Mouse (Mus musculus): ENCODE results near the gene Fgfr2.

Gene Fgfr2

DNA sequence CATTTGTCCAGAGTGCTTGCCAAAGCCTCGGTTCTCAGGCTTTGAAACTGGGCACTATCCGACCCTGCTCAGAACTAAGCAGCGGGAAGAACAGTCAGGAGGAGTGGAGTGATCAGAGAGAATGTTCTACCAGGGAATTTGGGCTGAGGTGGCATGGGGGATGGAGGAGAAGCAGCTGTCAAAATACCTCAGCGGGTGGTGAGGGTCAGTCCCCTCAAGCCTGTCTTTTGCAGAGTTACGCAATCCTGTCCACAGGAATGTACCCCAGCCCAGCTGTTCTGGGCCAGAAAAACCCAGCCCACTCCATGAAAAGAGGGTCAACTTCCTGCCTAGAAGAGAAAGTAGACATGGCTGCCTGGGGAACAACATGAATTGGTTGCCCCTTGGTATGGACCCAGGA, 862.5 kb downstream of the Fgfr2 start:
- no peak for DNase-seq (ENCODE audit: low spot score)

DNA sequence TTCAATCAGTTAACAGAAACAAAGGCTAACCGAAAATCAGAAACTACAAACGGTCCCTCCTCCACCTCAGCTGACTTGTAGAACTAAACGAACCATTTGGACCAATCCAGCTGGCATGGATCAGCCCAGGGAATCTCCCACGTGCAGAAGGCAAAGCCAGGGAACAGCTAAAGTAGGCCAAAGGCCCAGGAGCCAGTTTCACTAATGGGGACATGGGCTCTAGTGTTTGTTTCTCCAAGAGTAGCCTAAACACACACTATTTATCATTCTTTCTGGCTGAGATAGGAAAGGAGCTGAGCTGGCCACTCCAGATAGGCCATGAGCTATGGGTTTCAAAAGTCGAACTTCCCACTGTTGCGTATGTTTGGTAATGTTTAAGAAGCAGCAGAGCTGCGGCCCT, 864.3 kb downstream of the Fgfr2 start:
- no peak for DNase-seq (ENCODE audit: low spot score)

DNA sequence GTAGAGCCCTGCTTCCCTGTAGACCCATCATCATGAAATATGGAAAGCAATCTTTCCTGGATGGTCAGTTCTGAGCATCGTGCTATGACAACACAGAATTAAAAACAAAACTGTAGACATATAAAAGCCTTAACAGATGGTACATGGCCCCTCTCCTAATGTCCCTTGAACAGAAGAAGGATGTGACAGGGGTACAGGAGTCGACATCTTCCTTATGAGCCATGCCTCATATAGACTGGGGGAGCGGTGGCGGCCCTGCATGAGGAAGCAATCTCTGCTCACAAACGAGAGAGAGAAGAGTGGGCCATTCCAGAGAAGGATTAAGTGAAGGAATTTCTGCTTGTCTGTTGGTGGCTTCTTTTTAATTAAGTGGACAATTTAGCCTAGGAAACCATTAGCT, 864.9 kb downstream of the Fgfr2 start:
- DNase-seq (ENCODE audit: low spot score) = no peak

DNA sequence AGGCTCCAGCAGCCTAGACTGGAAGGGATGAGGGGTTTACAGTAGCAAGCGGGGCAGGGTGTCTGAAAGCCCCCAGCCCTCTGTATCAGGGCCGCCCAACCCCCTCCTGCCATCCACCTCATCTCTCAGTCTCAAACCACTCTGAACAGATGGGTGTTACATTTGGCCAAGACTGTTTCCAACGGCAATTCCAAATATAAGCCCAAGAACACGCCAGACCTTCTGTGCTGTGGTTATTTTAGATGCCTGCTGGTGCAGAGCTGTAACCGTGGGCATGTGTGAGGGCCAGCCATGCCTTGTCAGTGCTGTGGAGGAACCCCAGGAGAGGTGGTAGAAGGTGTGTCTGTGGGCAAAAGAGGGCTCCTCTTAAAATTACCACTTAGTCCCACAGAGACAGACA, 869.6 kb downstream of the Fgfr2 start:
- peak; percentile 80 for DNase-seq (ENCODE audit: low spot score)

DNA sequence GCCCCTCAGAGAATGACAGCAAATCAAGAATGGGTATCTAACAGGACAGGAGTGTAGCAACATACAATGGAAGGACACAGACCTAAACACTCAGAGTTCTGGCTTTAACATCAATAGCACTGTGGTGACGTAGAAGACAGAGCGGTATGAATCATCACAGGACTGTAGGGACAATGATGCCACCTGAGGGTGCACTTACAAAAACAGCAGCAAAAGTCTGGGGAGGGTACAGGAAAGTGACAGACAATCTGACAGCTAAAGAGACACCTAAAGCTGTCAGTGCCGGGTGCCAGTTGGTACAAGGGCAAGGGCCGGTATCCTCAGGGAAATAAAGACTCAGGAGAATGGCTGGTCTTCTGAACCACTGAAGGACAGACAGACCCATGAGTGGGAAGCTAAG, 870.1 kb downstream of the Fgfr2 start:
- no peak for DNase-seq (ENCODE audit: low spot score)

DNA sequence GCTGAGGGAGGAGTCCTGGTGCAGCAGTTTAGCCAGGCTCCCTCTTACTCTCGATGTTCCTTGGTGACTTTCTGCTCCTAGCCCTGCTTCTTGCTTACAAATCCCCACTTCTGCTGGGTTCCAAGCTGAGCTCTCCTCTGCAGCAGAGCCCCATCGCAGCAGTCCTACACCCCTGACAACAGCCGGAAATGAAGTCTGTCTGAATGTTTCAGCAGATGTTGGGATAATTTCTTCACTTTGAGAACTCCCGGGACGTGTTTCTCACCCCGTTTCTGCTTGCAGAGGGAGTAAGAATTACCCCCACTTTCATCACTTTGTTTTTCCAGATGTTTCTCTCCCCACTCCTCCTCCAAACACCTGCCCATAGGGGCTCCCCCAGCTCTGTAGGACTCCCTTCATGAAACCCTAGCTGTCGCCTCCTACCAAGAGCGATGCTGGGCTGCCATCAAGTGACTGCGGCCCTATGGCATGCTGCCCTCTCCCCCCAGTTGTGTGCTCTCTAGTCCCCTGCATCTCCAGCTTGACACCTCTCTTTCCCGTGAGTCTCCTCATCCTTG, 873.5 kb downstream of the Fgfr2 start:
- DNase-seq (ENCODE audit: low spot score) = no peak

DNA sequence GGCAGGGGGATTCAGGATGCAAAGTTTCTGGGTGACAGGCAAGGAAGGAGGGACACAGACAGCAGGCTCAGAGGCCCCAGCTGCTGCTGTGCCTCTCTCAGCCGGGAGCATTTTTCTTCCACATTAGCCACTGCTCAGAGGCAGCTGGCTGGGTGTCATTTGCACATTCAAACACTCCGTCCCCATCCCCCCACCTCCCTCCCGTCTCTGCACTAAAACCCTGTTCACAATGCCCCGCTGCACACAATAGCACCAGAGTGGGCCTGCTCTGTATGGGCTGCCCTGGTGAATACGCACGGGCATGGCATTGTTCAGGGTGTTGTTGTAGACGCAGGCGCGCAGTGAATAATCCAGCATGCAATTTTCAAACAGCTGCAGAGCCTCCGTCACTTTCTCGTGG, 875.6 kb downstream of the Fgfr2 start:
- DNase-seq (ENCODE audit: low spot score) = peak; percentile 38

DNA sequence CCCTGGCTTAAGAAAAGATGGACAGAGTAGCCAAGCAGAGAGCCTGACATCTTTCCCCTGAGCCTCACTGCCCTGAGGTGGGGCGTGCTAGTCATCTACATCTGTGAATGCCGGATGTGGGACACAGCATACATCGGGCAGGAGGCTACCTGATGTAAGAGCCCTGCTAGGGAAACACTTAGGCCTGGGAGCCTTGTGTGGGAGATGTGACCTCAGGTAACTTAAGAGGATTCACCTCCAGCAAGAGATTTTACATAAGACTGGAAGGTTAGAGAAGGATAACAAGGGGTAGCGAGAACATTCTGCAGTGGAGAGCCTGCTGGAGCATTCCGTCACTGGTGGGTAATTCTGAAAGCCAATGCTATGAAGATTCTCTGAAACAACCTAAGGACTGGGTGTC, 876.1 kb downstream of the Fgfr2 start:
- DNase-seq (ENCODE audit: low spot score) = no peak

DNA sequence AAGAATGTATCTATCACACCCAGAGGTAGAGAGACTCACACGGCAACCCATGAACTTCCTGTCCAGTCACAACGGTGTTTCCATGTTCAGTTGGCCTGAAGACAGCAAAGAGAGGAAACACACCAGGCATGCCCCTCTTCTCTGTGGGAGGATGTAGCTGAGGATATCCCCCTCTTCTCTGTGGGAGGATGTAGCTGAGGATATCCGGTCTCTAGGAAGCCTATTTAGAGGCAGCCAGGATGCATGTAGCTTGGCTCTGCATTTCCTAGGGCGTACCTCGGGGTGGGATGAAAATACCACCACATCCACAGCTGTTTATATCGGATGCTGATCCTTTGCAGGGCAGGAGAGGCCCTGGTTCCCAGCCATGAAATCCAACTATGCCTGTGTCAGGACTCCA, 877.4 kb downstream of the Fgfr2 start:
- DNase-seq (ENCODE audit: low spot score) = no peak

DNA sequence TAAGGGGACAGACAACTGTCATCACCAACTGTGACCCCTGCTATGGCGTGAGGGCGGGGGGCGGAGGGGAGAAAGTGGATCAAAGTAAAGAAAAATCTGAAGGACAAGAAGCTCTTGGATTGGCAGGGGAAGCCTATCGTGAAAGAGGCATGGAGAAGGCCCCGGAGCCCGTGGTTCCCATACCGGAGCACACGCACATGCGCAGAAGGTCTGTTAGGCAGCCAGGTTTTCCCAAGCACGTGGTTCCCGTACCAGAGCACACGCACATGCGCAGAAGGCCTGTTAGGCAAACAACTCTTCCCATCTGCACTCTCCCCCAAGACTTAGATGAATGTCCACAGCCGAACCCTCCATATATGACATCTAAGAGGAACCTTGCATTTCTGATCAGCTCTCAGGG, 878.5 kb downstream of the Fgfr2 start:
- no peak for DNase-seq (ENCODE audit: low spot score)

DNA sequence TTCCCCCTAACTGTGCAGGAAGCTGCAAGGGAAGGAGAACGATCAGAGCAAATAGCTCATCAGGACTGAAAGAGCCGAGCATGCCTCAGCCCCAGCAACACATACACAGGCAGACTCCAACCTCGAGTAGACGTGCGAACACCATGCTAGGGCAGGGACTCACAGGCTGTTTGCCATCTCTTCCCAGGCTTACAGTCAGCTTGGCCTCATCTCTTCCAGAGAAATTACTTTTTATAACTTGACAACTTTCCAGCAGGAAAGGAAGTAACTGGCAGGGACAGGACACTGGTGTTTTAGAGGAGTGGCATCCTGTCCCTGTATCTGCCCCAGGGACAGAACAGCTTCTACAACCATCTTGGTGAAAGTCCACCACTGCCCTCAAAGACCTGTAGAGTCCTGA, 879.9 kb downstream of the Fgfr2 start:
- DNase-seq (ENCODE audit: low spot score) = no peak

DNA sequence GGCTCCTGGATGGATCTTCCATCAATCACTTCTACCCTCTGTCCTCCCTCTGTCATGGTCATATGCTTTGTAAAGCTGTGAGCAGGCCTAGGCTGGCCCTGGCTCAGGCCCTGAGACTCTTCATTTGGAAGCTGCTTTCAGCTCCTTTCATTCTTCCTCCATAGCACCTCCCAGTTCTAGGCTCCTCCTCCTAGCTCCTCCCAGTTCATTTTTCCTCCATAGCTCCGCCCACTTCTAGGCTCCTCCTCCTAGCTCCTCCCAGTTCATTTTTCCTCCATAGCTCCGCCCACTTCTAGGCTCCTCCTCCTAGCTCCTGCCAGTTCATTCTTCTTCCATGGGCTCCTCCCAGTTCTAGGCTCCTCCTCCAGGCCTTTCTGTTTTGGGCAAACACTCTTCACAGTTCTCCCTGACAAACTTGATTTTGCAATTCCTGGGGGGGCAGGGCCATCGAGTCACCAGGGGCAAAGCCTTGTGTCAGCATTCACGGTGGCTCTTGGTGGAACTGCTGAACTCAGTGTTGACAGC, 880.5 kb downstream of the Fgfr2 start:
- DNase-seq (ENCODE audit: low spot score) = no peak

DNA sequence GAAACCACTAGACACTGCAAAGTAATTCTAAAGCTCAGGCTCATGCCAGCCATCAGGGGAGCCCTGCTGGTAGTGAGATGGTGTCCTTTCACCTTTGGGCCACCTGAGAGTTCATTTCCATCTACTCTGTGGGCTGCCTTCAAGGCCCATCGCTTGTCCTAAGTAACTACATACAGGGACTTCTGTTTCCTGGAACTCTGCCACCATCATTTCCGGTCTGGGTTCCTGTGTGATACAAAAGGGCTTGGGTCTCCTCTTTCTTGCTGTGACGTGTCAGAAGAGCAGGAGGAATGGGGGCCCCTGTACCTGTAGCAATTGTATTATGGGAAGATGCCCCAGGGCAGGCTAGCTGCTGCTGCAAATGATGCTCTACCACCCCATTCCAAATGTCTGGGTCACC, 884.2 kb downstream of the Fgfr2 start:
- DNase-seq (ENCODE audit: low spot score) = no peak

DNA sequence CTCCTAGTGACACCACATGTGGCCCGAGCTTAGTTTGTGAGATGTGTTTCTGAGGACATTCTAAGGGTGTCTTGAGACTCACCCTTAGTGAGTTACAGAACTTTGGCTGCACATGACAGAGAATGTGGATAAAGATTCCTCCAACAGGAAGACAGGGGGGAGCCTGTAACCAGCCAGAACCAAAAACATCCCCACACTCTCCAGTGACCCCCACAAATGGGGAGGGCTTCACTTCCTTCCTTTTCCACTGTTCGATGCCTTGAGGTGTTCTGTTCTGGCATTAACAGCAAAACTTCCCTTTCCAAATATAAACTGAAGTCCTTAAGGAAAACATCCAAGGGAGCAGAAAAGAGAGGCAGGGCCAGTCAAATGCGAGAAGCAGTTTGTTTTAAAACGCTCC, 886.0 kb downstream of the Fgfr2 start:
- DNase-seq (ENCODE audit: low spot score) = no peak

DNA sequence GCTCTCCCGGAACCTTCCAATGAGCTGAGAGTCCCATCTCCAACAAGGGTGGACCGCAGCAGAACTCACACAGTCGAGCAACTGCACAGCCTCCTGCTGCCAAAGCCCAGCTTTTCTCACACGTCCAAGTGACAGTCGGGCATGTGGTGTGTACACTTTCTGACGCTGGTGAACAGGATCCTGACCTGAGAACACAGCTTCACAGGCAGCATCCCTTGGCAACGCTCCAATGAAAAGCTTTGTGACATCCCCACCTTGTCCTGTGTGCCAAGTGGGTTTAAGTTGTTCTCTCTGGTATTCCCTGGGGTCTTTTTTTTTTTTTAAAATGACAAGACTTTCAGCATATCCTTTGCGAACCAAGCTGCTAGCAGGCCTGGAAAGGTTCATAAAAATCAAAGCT, 886.4 kb downstream of the Fgfr2 start:
- no peak for DNase-seq (ENCODE audit: low spot score)

DNA sequence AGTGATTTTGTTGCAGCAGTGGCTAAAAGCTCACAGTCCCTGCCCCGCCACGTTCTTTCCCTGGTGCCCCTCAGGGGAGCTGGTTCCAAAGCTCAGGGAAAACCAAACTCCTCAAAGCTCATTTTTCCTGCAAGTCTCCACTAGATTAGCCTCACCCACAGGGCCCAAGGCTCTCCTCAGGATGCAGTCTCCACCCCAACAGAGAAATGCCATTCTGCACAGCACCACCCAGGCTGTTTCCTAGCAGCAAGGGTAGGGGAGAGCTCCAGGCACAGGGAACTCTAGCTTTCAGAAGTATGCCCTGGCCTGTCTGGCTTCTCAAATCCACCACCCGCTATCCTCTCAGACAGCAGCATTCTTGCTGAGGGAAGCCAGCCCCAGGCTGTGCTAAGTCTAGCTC, 888.9 kb downstream of the Fgfr2 start:
- DNase-seq (ENCODE audit: low spot score) = no peak

DNA sequence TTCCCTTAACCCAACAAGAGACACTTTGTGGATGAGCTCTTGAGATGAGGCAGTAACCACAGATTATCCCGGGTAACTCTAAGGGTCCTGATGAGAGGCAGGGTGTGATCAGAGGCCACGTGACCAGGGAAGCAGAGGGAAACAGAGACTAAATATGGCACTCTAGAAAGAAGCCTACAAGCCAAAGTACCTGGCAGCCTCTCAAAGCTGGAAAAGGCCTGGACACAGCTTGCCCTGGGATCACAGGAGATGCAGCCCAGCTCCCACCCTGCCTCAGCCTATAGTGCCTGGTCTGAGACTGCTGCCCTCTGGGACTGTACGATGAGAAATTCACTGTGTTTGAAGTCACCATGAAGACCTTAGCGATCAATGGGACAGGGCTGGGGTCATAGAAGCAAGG, 889.4 kb downstream of the Fgfr2 start:
- DNase-seq (ENCODE audit: low spot score) = no peak

DNA sequence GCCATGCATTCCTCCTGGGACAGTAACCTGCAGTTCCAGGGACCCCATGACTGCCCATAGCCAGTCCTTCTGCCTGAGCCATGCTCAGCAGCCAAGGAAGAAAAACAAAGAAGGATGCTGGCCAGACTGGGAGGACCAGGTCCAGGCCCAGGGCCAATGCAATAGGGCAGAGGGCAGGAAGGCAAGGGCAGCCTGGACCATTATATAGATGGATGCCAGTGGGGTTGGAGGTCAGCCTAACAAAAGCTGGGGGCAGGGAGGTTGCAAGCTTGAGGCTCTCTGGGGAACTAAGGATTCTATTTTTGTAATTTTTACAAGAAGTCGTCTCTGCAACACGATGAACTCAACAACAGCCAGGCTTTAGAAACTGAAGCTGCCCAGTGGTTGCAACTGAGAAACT, 890.2 kb downstream of the Fgfr2 start:
- no peak for DNase-seq (ENCODE audit: low spot score)

DNA sequence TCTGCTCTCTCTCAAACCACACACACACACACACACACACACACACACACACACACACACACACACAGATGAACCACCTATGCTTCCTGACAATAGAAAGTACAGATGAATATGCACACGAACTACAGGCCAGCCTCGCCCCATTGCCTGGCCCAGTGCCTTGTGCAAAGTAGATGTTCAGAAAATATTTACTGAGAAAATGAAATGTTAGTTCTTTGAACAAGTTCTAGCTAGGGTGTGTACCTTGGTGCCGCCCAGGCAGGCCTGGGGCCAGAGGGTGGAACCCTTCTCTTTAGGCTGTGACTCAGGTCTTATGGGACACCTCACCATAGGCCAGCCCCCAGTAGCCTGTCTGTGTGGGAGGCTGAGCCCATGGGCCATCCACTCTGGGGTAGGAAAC, 891.7 kb downstream of the Fgfr2 start:
- no peak for DNase-seq (ENCODE audit: low spot score)

DNA sequence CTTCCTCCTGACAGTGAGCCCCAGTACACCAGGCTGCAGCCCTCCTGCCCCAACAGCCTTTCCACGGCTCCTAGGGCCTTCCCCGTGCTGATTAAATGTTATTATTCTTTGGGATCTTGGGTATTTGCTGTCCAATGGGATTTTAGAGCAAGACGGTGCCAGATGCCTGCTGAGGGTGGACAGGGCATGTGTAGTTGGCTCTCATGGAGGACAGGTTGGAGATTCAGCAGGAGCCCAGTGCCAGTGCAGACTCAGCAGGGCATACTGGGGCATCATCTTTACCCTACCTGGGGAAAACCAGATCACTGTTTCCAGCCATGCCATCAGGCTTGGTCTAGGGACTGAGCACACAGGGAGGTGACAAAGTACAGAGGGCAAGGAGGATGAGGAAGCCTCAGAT, 892.2 kb downstream of the Fgfr2 start:
- DNase-seq (ENCODE audit: low spot score) = no peak

DNA sequence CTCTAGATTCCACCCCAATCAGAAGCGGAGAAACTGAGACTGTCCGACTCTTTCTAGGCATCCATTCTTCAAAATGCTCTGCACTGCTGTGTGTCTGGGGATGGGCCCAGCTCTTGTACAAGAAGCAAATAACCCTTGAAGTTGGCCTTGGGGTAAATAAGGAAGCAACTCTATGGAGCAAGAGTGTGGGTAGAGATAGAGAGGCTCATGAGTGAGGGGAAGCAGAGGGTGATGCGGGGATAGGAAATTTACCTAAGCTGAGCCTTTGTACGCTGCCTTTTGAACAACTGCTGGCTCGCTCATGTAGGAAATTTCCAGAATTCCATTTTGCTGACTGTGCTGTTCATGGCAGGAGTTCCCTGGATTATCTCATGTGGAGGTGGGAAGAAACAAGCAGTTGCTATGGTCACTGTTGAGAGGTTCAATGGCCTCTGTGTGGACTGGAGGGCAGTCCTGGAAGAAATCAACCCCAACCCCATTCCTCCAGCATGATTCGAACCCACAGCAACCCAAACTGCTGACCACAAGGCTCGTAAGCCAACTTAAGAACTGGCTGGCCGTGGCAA, 896.0 kb downstream of the Fgfr2 start:
- DNase-seq (ENCODE audit: low spot score) = no peak

DNA sequence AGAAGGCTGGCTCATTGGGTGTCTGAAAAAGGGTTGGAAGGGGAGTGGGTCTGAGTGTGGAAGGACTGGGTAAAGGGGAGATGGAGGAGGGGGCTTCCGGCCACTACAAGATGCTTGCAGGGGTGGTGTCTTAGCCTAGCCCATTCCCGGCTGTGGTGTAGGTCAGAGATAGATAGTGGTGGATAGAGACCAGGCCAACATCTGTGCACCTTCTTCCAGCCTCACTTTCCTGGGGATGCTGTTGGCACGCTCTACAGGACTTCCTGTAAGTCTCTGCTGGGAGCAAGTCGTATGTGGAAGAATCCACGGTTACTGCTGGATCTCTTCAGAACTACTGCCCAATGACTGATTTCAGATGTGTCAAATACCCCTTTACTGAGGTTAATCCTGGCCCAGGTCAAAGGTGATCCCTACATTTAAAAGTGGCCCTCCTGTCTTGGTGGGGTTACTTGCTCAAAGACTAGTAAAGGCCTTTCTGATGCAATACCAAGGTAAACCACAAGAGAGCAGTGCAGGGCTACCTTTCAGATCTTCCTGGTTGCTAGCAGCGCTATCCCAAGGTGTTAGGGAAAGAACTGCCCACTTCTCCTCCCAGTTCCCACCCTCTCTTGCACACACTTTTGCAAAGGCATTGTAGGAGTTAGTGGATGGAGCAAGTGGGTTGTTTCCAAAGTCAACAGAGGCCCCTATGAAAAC, 896.6 kb downstream of the Fgfr2 start:
- DNase-seq (ENCODE audit: low spot score) = peak; percentile 95

DNA sequence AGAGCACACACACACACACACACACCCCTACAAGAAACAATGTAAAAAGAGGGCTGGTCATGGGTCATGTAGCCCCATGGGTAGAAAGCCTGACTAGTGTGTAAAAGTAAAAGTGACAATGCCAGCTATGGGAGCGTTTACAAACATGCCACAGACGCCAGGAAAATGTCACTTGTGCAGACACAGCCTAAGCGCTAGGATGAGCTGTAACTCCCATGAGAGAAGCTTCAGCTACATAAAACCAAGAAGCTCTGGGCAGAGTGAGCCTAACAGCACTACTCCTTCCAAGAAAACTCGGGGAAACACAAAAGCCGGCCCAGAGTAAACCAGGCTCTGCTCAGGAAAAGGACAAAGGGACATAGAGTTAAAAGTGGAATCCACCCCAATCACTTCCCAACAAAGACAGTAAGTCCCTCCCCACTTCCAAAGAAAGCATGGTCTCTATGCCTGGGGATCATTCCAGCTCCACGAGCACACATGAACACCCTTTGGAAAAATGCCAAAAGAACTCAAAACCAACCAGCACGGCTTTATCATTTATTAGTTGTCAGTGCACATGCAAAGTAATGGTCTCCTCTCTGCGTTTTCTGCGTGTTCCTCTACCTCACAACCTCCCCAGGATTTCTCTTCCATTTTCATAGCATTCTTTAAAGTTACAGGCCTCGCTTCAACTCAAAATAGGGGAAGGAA, 899.6 kb downstream of the Fgfr2 start:
- DNase-seq (ENCODE audit: low spot score) = no peak

Data from layer of hippocampus, adult 11-12 months (tissue).